Mouse (Mus musculus) megakaryocyte, adult 5-6 weeks (primary cell): ENCODE results near the gene Rnf38. TPM values are rescaled to one million over a fixed set of nuclear protein-coding genes. Genes with fewer than 3 reads are reported as not detected.

ENCODE experiments used
- ATAC-seq: 2 replicates; pipeline ENCODE4 v1.8.0; 2016; ENCODE audit warnings: mild to moderate bottlenecking, inconsistent platforms; ENCODE audit not compliant: poor library complexity, severe bottlenecking
- total RNA-seq, 2 experiments: library from RNA; stranded (forward) in 1 of 2; stranded (reverse) in 1 of 2; fragments of 153-499, 151-499 nt in 1 of 2; fragments of 221-1000, 200-1000 nt in 1 of 2; gene quantifications; 2 replicates each; pipeline versions ENCODE4 v1.2.3 to v1.2.4; 2015 to 2017

Gene Rnf38
- total RNA-seq, 2 experiments from 2014 or later = 58.9 to 166 TPM

DNA sequence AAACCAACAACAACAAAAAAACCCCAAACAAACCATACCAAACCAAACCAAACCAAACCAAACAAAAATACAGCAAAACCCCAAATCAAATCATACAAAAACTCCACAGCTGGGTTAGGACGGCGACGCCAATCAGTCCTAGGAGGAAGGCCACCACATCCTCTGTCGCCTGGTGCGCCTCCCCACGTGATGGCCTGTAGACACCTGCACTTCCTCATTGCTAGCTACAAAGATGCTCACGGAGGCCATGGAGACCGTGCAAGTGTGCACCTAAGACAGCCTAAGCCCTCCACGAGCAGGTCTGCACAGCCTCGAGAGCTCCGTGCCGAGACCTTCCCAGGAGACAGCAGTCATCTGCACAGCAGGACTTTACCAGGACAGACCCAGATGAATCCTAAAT, 106.8 kb downstream of the Rnf38 start:
- peak; percentile 51; the same call in 1 of the 2 replicates for ATAC-seq

DNA sequence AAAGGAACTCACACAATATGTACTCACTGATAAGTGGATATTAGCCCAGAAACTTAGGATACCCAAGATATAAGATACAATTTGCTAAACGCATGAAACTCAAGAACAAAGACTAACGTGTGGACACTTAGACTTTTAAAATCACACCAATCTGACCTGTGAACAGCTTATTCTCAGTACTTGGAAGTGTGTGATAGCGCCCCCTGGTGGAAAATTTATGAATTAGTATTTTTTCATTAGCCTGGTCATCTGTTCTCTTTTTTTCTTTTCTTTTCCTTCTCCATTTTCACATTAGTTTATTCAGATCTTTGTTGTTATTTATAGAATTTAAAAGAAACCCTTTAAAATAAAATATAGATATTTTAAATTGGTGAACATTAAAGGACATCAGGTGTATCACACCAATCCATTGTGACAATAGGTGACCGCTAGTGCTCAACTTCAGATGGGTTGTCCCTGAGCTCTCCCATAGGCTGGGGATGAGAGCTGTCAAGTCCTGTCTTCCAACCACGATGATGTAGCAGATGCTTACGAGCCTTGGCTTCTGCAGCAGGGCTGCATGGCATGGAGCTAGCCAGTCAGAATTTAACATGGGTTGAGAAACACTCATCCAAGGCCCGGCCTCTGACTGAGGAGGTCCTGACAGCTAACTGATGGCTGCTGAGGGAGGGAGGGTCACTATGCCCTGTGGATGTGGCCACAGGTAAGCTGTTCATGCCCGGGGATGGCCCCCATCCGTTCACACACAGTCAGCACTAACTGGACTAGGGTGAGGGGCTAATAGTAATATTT, 114.0 kb downstream of the Rnf38 start:
- ATAC-seq = no peak; the same call in 1 of the 2 replicates

DNA sequence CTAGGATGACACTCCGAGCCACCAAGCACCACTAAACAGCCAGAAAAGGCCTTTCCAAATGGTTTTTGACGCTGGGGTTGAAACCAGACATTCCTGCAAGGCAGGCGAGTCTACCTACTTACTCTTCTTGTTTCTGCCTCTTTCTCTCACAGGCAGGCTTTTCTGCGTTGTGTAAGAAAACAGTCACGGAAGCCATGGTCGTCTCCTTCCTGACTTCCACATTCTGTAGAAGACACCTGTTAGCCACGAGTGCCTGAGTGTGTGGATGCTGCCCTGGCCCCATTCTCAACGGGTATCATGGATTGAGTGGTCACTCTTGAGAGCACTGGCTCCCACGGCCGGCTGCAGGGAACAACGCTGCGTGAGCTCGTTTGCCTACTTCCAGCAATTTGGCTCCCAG, 118.5 kb downstream of the Rnf38 start:
- ATAC-seq = no peak

DNA sequence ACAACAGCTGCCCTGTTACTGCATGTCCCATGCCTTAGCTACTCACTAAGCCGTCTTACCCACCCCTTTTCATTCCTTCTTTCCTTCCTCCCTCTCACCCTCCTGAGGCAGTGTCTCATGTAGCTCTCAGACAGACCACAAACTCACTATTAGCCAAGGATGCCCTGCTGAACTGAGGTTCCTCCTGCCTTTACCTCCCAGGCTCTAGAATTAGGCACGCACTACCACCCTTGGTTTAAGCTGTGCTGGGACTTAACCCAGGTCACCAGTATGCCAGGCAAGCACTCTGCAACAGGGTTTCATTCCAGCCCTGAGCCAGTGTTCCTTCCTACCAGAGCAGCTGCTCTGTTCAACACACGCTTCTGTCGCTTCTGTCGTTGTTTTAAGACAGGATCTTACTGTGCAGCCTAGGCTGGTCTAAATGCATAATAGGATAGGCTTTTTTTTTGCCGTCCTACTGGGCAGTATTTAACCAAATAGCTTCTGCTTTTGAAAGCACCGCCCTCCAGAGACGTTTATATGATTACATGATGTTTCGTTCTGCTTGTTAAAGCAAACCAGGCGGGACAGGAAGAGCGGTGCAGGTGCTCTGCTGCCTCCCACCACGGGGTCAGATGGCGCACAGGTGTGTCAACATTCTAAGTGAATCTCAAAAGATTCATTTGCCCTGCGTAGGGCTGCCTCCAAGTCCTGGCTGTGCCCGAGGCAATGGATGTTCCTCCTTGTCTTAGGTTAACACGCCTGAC, 120.0 kb downstream of the Rnf38 start:
- ATAC-seq = peak; percentile 82

DNA sequence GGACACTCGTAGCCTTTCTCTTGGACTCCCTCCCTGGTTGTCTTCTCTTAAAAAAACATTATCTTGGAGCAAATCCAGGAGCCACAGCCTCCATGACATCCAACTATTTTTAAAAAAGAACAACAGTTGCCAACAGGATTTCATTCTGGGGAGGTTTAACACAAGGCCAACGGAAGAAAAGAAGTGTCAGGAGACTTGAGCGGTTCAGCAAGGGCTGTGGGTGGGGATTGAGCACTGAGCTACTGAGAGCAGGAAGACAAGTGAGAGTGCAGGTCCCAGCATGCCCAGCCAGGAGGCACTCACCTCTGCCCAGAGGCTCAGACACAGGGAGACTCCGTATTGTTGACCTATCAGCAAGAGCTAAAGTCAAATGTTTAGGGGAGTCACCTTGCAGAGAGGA, 120.8 kb downstream of the Rnf38 start:
- no peak for ATAC-seq

DNA sequence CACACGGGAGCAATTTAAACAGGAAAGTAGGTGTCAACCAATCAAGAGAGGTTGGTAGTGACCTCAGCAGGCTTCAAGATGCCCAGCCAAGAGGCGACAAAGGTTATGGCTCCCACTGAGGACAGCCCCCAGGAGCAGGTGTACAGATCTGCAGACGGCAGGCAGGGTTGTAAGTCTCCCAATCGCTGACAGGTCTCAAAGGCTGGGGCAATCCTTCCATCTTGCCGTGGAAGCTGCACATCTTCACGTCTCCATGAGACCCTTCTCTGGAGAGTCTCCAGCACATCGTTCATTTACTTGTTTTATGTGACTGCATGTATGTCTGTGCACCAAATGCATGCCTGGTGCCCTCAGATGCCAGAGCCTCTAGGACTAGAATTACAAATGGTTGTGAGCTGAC, 122.8 kb downstream of the Rnf38 start:
- no peak for ATAC-seq

DNA sequence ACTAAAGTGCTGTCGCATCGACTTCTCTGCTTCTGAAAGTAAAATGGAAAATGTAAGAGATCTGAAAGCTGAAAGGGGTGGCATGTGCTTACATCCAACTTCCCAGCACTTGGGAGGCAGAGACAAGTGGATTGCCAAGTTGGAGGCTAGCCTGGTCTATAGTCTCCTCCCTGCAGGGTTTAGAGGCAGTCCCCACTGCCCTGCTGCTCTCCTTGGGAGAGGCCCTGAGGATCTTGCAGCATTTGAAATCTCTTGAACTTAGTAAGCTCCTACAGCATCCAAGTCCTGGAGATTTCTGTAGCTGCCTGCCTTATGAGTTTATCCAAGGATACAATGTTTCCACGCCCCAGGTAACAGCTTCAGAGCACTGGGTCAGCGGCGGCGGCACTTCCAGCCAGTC, 125.3 kb downstream of the Rnf38 start:
- no peak for ATAC-seq

DNA sequence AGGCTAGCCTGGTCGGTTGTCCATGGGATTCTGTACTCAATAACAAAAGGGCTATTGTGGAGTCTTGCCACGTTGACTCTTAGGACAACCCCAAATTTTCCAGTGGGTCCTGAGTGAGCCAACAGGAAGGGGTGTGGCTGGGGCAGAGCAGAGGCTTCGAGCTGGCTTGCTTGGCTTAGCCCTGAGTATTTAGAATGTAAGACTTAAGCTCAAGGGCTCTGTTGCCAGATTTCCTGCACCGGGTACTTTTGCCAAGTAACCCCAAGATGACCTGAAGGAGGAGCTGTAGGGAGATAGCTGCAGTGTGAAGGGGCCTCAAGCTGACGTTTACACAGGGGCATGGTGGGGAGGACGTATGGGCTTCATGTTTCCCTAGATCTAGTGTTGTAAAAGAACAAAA, 126.2 kb downstream of the Rnf38 start:
- no peak for ATAC-seq

DNA sequence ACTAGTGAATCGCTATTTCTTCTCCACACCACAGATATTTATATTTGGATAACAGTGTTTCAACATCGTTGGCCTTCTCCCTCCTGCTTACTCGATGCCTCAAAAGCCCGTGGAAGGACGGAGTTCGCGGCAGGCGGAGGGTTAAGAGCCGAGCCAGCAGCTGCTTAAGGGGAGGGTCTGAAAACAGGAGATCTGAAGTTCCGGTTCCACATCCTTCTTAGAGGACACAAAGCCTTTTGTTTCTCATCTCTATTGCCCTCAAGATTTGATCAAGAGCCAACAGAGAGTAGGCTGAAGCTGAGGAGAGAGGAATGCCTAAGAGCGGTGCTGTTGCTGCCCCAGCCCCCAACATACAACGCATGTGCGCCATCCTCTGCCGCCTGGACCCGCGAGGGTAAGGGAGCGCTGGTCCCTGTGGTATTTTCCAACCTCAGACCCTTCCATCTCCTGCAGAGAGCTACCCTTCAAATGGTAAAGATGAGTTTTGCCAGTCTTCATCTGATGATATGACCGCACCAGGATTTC, 127.2 kb downstream of the Rnf38 start:
- no peak for ATAC-seq

DNA sequence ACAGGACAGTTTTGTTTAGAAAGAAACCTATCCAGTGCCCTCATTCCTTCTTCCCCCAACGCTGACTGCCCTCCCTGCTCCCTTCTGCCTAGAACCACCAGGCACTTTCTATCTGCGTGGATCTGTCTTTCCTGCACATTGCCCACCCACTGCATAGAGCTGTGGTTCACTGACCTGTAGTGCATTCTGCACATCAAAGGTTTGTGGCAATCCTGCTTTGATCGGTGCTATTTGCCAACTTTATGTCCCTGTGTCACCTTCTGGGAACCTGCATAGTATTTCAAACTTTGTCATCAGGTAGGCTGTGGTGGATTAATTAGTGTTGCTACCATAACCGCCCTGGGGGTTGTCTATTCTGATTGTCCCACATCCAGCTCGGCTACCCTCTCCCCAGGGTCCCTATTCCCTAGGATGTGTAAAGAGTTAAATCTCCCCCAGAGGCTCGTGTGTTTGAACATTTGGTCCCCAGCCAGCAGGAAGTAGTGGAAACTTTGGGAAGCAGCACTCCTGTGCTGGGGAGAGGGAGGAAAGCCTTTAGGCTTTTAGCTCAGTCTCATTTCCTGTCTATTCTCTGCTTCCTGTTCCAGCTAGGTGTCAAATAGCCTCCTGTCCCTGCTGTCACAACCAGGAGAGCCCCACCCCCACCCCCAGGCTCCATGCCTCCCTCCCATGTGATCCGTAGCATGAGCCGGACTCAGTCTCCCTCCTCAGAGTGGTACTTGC, 129.2 kb downstream of the Rnf38 start:
- no peak for ATAC-seq

DNA sequence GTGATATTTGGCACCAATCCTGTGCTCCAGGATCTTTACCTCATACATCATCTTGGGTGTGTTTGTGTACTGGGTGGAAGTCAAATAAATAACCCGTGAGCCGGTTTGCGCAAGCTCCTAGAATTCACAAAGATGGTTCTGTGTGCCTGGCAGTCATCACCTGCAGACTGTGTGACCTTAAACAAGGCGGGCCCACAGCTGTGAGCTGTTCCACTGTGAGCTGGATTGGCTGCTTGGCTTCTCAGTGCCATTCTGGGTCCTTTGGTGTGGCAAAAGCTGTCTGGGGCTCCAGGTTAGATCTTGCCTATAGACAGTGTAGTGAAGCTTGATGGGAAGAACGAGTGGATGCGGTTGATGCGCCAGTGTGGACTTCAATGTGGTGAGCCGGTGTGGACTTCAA, 130.0 kb downstream of the Rnf38 start:
- ATAC-seq = no peak

DNA sequence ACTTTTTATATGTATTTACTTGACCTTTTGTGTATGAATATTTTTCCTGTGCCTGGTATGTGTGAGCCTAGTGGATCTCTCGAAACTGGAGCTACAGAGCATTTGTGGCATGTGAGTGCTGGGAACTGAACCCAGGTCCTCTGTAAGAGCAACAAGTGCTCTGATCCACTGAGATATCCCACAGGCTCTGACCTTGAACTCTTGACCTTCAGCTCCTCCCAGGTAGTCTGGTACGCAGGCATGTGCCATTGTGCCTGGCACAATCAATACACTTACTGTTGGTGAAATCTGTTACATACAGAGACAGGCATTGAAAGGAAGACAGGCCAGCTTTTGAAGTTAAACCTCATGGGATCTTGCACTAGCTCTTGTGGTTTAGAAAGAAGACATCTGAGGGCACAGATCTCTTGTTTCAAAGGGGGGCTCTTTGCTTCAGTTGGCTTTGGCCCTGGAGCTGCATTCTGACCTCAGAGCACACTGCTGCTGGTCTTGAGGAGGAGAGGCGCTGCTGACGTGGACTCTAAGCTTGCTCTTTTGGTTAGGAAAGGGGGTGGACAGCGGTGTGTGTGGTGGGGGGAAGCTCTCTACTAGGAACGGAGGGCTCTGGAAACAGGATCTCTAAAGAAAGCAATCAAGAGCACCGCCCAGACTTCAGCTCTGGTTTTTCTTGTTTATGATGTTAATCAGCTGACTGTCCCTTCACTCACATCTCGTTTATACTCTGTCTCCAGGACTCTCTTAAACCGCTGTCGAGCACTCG, 135.8 kb downstream of the Rnf38 start:
- no peak for ATAC-seq

DNA sequence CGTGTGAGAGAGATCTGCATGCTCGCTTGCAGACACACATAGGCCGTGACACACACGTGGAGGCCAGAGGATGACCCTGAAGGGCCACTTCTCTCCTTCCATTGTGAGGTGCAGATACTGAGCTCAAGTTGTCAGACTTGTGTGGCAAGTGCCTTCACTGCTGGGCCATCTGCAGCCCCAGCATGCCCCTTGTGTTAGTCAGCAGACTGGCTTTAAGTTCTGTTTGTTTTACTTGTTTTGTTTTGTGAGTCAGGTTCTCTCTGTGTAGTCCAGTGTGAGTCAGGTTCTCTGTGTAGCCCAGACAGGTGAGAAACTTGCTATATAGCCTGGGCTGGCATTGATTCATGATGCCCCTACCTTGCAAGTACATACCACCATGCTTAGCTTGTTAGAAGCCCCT, 139.1 kb downstream of the Rnf38 start:
- ATAC-seq = no peak

DNA sequence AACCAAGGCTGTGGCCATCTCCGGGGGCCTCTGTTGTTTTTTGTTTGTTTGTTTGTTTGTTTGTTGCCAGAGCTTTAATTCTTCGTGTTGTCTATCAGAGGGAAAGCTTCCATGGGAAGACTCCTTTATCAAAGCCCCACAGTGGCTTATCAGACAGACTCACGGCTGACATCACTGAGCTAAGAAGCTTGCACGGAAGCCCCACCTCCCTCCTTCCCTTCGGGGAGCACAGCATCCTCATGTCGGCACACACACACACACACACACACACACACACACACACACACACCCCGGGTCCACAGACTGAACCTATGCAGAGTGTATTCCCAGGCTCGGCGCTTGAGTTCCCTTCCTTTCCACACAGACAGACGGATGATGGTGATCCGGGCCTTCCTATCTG, 141.2 kb downstream of the Rnf38 start:
- ATAC-seq = no peak

DNA sequence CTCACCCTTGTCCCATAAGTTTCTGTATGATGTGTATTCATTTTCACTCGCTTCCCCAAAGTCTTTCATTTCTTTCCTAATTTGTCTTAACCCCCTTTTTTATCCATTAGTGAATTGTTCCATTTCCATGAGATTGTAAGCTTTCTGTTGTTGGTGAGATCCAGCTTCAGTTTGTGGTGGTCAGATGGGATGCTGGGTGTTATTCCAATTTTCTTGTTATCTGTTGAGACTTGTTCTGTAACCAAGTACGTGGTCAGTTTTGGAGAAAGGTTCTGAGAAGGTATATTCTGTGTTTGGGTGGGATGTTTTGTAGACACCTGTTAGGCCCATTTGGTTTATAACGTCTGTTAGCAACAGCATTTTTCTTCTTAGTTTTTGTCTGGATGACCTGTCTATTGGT, 148.0 kb downstream of the Rnf38 start:
- ATAC-seq = no peak

DNA sequence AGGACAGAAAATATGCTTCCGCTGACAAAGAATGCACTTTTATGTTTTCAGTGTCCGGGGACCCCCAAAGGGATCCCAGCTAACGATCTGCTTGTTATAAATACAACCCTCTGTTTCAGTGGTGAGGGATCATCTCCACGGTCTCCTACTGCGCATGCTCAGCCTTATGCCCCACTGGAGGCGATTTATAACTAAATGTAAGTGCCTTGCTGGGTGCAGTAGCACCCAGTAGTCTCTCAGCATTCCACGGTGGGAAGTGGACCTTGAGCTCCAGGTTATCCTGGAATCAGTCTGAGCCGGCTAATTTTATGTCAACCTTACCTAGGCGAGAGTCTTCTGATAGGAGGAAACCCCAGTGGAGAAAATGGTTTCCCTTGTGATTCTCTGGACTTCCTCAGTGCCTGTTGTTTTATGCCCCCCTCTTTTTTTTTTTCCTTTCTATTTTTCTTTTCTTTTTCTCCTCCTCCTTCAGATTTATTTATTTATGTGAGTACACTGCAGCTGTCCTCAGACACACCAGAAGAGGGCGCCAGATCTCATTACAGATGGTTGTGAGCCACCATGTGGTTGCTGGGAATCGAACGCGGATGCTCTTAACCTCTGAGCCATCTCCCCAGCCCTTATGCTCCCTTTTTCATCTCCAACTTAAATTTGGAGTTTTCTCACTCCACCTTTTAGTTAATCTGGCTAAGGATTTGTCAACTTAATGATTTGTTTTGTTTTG, 148.8 kb downstream of the Rnf38 start:
- no peak for ATAC-seq

DNA sequence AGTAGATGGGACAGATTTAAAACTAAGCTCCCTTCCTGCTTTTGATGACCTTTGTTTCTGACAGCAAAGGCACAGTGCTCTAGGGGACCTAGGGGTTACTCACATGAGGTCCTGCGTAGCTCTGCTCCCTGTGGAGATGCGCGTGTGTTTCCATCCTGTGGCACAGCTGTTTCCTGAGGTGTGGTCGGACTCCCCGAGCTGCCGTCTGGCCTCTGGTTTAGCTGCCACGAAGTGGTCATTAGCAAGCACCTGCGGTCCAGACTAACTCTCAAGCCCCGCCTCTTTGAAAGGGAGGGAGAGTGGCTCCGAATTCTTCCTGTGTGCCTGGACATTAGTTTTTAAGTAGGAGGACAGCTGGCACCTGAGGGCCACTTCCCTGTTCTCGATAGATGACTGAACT, 149.6 kb downstream of the Rnf38 start, which contains the start of gene Gne:
Gene Gne (minus strand): TSS at position 233 of the 400 bp plus-strand sequence.
- peak; percentile 63 for ATAC-seq

DNA sequence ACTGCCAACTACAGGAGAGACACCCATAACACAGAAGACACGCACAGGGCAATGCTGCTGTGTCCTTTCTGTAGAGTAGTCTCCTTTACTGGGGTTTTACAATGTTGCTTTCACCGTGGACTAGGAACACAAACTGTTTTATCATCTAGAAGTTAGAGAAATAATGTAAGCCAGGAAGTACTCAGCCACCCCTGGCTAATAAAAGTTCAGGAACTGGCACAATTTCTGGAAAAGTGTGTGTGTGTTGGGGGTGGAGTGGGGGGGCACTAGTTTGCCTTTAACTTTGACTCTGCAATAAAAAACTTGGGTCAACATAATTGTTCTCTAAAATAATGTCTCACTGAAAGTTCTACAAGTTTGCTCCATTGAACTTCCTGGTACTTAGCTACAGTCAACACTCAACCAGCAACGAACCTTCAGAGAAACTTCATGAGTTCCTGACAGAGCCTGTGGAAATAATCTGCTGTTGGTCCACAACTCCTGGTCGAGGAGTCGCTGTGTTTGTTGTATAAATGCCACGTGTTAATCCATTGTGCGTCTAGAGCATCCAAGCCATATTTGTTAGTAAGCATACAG, 155.1 kb downstream of the Rnf38 start:
- ATAC-seq = no peak
